Mouse (Mus musculus) stomach, postnatal 0 days (tissue): ENCODE measurements around the gene Trim26. TPM values are rescaled to one million over a fixed set of nuclear protein-coding genes. Genes with fewer than 3 reads are reported as not detected.

Source experiments
- ATAC-seq: fragments of 200-750 bp; cut with Nextera tagmentation; 2 replicates; pipeline ENCODE4 v1.8.0; 2017; ENCODE audit not compliant: low FRiP score, low TSS enrichment
- DNase-seq: peaks from one replicate; pipeline ENCODE4 v3.0.0-alpha.2; 2016; ENCODE audit warnings: low spot score
- H3K27ac ChIP-seq: fragments of 300-500 bp; sonication (generic); replicated peaks from 2 replicates; pipeline ENCODE4 v1.5.1; 2014; ENCODE audit warnings: mild to moderate bottlenecking, control low read depth
- H3K27me3 ChIP-seq: fragments of 300-500 bp; sonication (generic); 2 replicates; pipeline ENCODE4 v1.6.1; 2014; ENCODE audit warnings: low read length; ENCODE audit not compliant: control insufficient read depth, insufficient read depth
- H3K36me3 ChIP-seq: fragments of 300-500 bp; sonication (generic); 2 replicates; pipeline ENCODE4 v1.6.1; 2014; ENCODE audit warnings: low read length, mixed read lengths; ENCODE audit not compliant: control insufficient read depth, insufficient read depth
- H3K4me1 ChIP-seq: fragments of 300-500 bp; sonication (generic); replicated peaks from 2 replicates; pipeline ENCODE4 v1.6.1; 2014; ENCODE audit warnings: antibody characterized with exemption; ENCODE audit not compliant: control insufficient read depth, insufficient read depth
- H3K4me2 ChIP-seq: fragments of 300-500 bp; sonication (generic); replicated peaks from 2 replicates; pipeline ENCODE4 v1.6.1; 2014; ENCODE audit warnings: low read depth, mild to moderate bottlenecking, control low read depth, moderate library complexity
- H3K4me3 ChIP-seq: fragments of 300-500 bp; sonication (generic); 2 replicates; pipeline ENCODE4 v1.5.1; 2014; ENCODE audit warnings: low read depth, low read length, control low read depth
- H3K9ac ChIP-seq: fragments of 300-500 bp; sonication (generic); 2 replicates; pipeline ENCODE4 v1.6.1; 2014; ENCODE audit warnings: mild to moderate bottlenecking, low read length, control low read depth, mixed read lengths
- H3K9me3 ChIP-seq: fragments of 300-500 bp; sonication (generic); 2 replicates; pipeline ENCODE4 v1.6.1; 2016; ENCODE audit warnings: low read length; ENCODE audit not compliant: control insufficient read depth
- CTCF ChIP-seq: IDR thresholded peaks from 2 replicates; pipeline ENCODE4 v1.5.1; 2016; ENCODE audit warnings: antibody characterized with exemption, low read depth, mild to moderate bottlenecking, moderate library complexity
- EP300 ChIP-seq: optimal IDR thresholded peaks from 2 replicates; pipeline ENCODE3; 2016; ENCODE audit warnings: antibody characterized with exemption
- WGBS: fragments of 180-500 bp; shearing (Covaris S2); extraction: QIAGEN DNeasy Blood & Tissue Kit; methylation state at CpG from one replicate; pipeline ENCODE4 v1.1.7; 2014; 5-methylcytosine and 5-hydroxymethylcytosine counted together
- polyA plus RNA-seq: library from polyadenylated mRNA; unstranded; fragments of >200 nt; fragmentation: Nextera tagmentation; extraction: Ambion mirVana; gene quantifications from 2 replicates; pipeline ENCODE4 v1.2.1, GENCODE M21; 2015

Trim26 gene
- polyA plus RNA-seq, 1 experiment from 2014 or later, result 22.9 TPM

- no peak for ATAC-seq
Observed at GRCm38 (mm10) chr17:36844286-36844719, 7.4 kb downstream of the Trim26 start.

GRCm38 (mm10) chr17:36844725-36845124 lies 7.8 kb downstream of the Trim26 start:
- H3K4me2 ChIP-seq, result no peak overlapping the region
- TF ChIP-seq EP300 (no peak), CTCF (no peak)
- no peaks in the 10 kb centered on the region for H3K9me3 ChIP-seq
- no peaks in the 10 kb centered on the region for H3K4me1 ChIP-seq
- H3K27me3 ChIP-seq, result no peaks in the 10 kb centered on the region
- ATAC-seq, result no peak
- no peak for DNase-seq
- no peak overlapping the region for H3K27ac ChIP-seq
- no peak overlapping the region for H3K4me3 ChIP-seq
- no peak overlapping the region for H3K9ac ChIP-seq
- 74% methylated on average over 1 of the region's 1 CpGs for WGBS
- peaks cover 3% of the 10 kb centered on the region; the same call in 1 of the 2 replicates for H3K36me3 ChIP-seq

More at GRCm38 (mm10) chr17:36844286-36844719, 7.4 kb downstream of the Trim26 start:
- H3K4me1 ChIP-seq, result no peaks in the 10 kb centered on the region
- no peak overlapping the region for H3K27ac ChIP-seq
- H3K36me3 ChIP-seq, result peaks cover 3% of the 10 kb centered on the region; the same call in 1 of the 2 replicates
- TF ChIP-seq CTCF (no peak), EP300 (no peak)
- no peak overlapping the region for H3K4me3 ChIP-seq
- no peak for DNase-seq
- H3K9me3 ChIP-seq, result no peaks in the 10 kb centered on the region
- H3K4me2 ChIP-seq, result no peak overlapping the region
- H3K27me3 ChIP-seq, result no peaks in the 10 kb centered on the region
- no peak overlapping the region for H3K9ac ChIP-seq

- Histone ChIP-seq H3K27me3 (no peaks in the 10 kb centered on the region), H3K36me3 (peaks cover 19% of the 10 kb centered on the region), H3K4me1 (no peaks in the 10 kb centered on the region), H3K4me2 (no peak overlapping the region), H3K4me3 (no peak overlapping the region), H3K9ac (no peak overlapping the region), H3K9me3 (no peaks in the 10 kb centered on the region), H3K27ac (no peak overlapping the region)
- TF ChIP-seq CTCF (no peak), EP300 (no peak)
- 63% methylated on average over 5 of the region's 5 CpGs for WGBS
- ATAC-seq (peak; percentile 43; the same call in 1 of the 2 replicates), DNase-seq (no peak)
Observed at GRCm38 (mm10) chr17:36848911-36849310, 12.0 kb downstream of the Trim26 start.

GRCm38 (mm10) chr17:36849992-36850391 lies 13.1 kb downstream of the Trim26 start:
- peak; percentile 58 for DNase-seq

GRCm38 (mm10) chr17:36851200-36851599 lies 14.3 kb downstream of the Trim26 start:
- Histone ChIP-seq H3K4me1 (no peaks in the 10 kb centered on the region), H3K4me2 (no peak overlapping the region), H3K36me3 (peaks cover 26% of the 10 kb centered on the region), H3K9me3 (no peaks in the 10 kb centered on the region), H3K4me3 (no peak overlapping the region), H3K27me3 (no peaks in the 10 kb centered on the region), H3K9ac (no peak overlapping the region), H3K27ac (no peak overlapping the region)
- WGBS, result 63% methylated on average over 5 of the region's 5 CpGs
- TF ChIP-seq CTCF (no peak), EP300 (no peak)
- DNase-seq (peak; percentile 36), ATAC-seq (peak; percentile 13; the same call in 1 of the 2 replicates)

More at GRCm38 (mm10) chr17:36849992-36850391, 13.1 kb downstream of the Trim26 start:
- TF ChIP-seq CTCF (no peak), EP300 (no peak)
- ATAC-seq, result peak; percentile 79
- H3K9ac ChIP-seq, result no peak overlapping the region
- H3K36me3 ChIP-seq, result peaks cover 26% of the 10 kb centered on the region
- no peaks in the 10 kb centered on the region for H3K27me3 ChIP-seq
- 0 out of 2 replicates have a peak overlapping the region, but pooled peaks have one; percentile 24 for H3K27ac ChIP-seq
- H3K4me1 ChIP-seq, result no peaks in the 10 kb centered on the region
- WGBS, result 73% methylated on average over 2 of the region's 2 CpGs
- H3K4me2 ChIP-seq, result no peak overlapping the region
- H3K4me3 ChIP-seq, result no peak overlapping the region
- H3K9me3 ChIP-seq, result no peaks in the 10 kb centered on the region

- H3K27me3 ChIP-seq, result no peaks in the 10 kb centered on the region
- no peak overlapping the region for H3K4me2 ChIP-seq
- peaks cover 26% of the 10 kb centered on the region for H3K36me3 ChIP-seq
- H3K4me3 ChIP-seq, result no peak overlapping the region
- no peak overlapping the region for H3K9ac ChIP-seq
- DNase-seq (no peak), ATAC-seq (no peak)
- 62% methylated on average over 5 of the region's 5 CpGs for WGBS
- no peaks in the 10 kb centered on the region for H3K4me1 ChIP-seq
- H3K9me3 ChIP-seq, result no peaks in the 10 kb centered on the region
- H3K27ac ChIP-seq, result no peak overlapping the region
- no peak for TF ChIP-seq EP300
- TF ChIP-seq CTCF, result no peak
Observed at GRCm38 (mm10) chr17:36851627-36852026, 14.7 kb downstream of the Trim26 start.
